Mouse (Mus musculus) adrenal gland (tissue): ENCODE results near the gene Ifi47.

Source experiments
- intact Hi-C: fragments of 180-260 bp; cut with DNase I; formaldehyde crosslinking; loops from one replicate; pipeline ENCODE4 v1.15.1; 2025

Ifi47 gene

DNA sequence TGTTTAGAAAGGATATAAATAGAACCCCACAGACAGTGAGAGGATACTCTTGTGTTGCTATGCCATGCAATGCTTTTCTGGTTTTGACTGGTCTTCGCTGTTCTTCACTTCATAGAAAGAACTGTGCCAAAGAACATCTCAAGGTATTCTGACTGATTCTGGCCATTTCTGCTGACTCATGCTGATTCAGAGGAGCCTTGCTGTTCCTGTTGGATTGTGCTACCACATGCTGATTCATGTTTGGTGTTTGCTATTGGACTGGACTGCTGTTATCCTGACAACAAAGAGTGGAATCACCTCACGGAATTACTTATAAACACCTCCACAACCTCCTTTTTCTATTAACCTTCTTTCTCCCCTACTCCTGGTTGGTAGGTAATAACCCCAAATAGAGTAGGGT lies 47.8 kb downstream of the Ifi47 start:
- intact Hi-C loops, result no loop called here

GRCm38 (mm10) chr11:49141974-49142373 lies 65.6 kb downstream of the Ifi47 start, which contains the start of gene Olfr1395:
TSS of gene Olfr1395 (plus strand) at chr11:49142274.
- intact Hi-C loops, result no loop called here
